Mouse (Mus musculus): ENCODE results near the gene Rpl6.

Rpl6 gene

DNA sequence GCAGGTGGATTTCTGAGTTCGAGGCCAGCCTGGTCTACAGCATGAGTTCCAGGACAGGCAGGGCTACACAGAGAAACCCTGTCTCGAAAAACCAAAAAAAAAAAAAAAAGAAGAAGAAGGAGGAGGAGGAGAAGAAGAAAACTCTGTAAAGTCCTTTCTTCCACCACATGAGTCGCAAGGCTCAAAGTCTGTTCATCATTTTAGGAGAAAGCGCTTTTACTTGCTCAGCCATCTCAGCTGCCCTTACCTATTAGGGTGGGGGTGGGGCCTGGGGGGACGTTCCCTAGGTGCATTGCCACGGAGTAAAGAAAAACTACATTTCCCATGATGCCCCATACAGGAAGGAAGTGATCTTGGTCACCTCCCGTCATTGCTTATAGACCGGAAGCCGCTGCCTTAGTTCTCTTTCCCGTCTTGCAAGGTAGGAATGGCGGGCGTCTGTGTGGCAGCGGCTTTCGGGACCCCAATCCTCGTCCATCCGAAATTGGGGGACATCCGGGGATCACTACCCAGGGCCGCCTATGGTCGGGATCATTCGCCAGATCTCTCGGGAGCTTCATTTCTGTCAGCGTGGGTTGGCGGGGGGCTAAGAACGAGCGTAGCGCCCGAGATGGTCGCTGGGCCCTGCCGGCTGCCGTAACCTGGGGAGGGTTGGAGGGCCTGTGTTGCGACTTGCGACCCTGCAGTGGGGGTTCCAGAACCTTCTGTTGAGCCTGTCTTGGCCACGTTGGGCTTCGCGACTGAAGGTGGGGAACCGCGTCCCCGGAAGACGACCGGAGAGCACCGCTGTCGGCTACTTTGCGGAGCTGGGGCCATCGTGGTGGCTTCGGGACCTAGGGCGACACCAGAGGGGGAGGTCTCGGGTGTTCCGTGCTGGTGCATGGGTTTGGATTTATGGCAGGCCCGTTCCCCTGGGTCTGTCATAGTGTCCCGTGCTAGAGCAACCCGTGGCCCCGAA, at the start of gene Rpl6:
Gene Rpl6 (plus strand): TSS at position 350 of the 958 bp plus-strand sequence.
- DNase-seq (ENCODE audit: low spot score): peak; percentile 84

GRCm38 (mm10) chr5:121156121-121156520, 48.2 kb upstream of the Rpl6 start:
- DNase-seq (ENCODE audit: low spot score): no peak

DNA sequence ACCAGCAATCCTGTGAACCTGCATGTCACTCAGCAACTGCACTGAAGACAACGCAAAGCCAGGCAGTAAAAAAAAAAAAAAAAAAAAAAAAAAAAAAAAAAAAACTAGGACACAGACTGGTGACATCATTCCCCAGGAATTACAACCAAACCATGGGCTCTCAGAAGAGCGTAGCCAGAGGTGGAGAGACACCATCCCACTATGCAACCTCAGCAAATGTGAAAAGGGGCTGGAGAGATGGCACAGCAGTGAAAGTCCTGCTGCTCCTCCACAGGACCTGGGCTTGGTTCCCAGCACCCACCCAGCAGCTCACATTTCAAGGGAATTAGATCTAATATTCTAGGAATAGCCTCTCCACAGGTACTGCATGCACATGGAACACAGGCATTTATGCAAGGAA, 47.3 kb upstream of the Rpl6 start:
- DNase-seq (ENCODE audit: low spot score): no peak

- no peak for DNase-seq (ENCODE audit: low spot score)
Observed at GRCm38 (mm10) chr5:121157489-121157888, 46.8 kb upstream of the Rpl6 start.

- no peak for DNase-seq (ENCODE audit: low spot score)
Observed at GRCm38 (mm10) chr5:121158966-121159365, 45.3 kb upstream of the Rpl6 start.

DNA sequence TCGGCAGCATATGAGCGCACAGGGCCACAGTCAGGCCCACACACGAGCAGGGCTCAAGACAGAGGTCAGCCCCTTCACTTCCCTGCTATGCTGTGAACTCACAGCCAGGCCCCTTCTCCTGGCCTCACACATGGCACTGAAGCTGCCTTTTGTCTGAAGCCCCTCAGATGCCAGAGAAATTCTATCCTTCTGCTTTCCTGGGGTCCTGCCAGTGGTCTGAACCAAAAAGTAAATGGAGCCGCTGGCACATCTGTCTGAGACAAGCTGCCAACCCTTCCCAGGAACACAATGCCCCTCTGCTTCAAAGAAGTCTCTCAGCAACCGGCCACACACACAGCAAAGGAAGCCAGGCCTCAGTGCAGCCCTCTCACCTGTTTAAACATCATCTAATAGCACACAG, 42.0 kb upstream of the Rpl6 start:
- no peak for DNase-seq (ENCODE audit: low spot score)

DNA sequence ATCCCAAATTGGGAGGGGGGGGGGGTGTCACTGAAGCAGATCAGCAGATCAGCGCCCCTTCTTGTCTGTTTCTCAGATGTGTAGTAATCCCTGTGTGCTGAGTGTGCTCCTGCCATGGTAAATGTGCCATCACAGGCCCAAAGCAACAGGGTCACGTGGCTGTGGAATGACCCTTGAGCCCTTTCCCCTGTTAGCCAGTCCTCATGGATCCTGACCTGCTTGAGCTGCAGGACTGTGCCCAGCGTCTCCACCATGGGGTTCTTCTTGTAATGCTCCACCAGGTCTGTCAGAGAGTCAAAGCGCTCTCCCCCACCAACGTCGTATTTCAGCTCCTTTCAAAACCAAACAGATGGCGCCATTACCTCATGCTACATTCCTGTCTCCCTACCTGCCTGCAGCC, 41.4 kb upstream of the Rpl6 start:
- no peak for DNase-seq (ENCODE audit: low spot score)

DNA sequence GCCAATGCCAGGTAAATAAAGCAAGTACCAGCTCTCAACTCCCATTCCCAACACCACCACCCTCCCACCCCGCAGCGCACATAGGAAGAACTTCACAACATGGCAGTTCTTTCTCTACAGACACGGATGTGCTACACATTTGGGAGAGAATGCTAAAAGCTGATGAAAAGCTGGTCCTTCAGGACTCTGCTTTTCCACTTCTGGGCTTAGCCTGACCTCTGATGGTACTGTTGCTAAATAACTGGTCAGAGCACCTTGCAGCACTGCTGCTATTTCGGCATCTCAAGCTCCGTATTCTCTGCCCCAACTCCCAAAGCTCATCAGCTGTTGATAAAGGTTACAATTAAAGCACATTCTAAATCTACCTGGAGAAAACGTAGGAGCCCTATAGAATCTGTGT, 37.4 kb upstream of the Rpl6 start:
- DNase-seq (ENCODE audit: low spot score): no peak

- DNase-seq (ENCODE audit: low spot score): no peak
Observed at GRCm38 (mm10) chr5:121169588-121169987, 34.7 kb upstream of the Rpl6 start.

- DNase-seq (ENCODE audit: low spot score): no peak
Observed at GRCm38 (mm10) chr5:121172835-121173234, 31.4 kb upstream of the Rpl6 start.

DNA sequence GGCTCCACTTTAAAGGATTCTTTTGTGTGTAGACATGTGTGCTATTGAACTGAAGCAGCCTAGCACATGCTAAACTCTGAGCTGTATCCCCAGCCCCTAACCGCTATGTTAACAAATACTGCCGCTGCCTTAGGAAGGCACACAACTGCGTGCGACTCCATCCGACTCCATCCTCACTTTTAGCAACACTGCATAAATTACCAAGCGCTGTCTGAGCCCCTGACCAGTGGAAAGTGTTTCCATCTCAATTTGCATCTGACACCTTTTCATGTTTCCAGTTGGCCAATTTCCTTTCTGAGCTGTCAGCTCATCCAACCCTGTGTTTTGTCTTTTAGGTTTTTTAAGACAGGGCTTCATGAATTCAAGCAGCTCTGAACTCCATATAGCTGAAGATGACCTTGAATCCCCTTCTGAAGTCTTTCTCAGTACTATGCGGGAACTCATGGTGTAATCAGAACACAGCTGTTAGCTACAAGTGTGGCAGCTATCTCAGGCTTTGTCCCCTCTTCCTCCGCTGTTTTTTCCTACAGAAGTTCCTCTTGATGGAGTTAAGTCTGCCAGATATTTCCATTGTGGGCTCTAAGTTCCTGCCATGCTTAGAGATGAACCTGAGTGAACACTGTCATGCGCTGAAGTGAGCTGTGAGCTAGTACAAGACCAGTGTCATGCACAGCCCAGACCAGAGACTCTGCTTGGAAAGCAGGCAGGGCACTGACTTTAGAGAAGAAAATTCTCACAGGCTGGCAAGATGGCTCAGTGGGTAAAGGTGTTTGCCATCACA, 25.0 kb upstream of the Rpl6 start:
- DNase-seq (ENCODE audit: low spot score): no peak

- no peak for DNase-seq (ENCODE audit: low spot score)
Observed at GRCm38 (mm10) chr5:121183269-121183668, 21.0 kb upstream of the Rpl6 start.

GRCm38 (mm10) chr5:121184375-121184774, 19.9 kb upstream of the Rpl6 start:
- no peak for DNase-seq (ENCODE audit: low spot score)

DNA sequence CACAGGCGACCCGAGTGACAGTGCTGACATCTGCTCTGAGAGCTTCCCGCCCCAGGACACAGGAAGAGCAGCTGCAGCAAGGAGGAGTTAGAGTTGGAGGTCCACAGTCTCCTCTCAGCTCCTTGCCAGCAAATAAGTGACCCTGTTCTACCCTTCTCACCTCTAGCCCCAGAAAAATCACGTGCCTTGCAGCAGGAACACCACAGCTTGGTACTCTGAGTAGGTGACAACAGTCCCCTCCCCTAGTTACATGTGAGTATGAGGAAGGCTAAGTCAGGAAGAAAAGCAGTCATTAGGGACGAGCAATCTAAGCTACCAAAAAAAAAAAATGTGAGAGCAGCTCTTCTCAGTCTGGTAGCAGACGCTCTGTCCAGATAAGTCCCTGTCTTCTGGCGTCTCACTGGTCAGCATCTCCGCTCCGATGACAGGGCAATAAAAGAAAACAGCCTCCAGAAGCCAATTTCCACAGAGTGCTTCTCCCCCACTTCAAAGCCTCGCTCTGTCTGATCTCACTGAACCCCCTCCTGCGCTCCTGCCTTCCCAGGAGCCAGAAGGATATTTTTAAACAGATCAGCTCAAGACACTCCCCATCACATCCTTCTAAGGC, 19.2 kb upstream of the Rpl6 start:
- no peak for DNase-seq (ENCODE audit: low spot score)

DNA sequence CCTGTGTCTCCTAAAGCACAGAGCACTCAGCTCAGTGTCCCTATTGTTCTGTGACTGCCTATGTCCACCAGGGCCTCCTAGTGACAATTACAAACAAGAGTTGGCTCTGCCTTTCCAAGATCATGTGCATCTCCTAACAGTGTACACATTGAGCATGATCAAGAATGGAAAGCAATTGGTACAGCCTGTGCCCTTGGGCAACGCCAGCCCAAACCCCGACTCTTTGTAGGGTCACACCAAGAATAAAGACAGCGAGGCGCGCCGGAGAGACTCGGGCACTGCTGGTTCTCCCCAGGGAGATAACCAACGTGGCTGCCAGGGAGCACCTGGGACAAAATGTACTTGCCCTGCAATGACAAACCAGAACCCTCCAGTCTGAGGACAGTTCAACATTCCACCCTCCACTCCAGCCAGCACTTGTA, 16.7 kb upstream of the Rpl6 start:
- DNase-seq (ENCODE audit: low spot score): peak; percentile 63

DNA sequence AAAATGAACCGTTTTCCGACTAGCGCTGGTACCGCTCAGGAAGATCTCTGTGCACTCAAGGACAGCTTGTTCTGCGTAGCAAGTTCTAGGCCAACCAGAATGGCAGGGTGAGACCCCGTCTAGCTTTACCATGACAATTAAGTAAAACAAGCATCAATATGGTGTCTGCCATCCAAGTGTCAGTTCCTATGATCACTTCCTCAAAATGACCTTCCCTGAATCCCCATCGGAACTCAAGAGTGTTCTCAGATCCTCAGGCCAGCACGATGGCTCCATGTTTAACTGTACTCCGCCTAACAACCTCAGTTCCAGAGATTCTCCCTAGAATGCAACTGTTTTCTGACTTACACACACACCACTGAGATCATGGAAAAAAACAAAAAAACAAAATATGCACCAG, 16.0 kb upstream of the Rpl6 start:
- DNase-seq (ENCODE audit: low spot score): no peak

DNA sequence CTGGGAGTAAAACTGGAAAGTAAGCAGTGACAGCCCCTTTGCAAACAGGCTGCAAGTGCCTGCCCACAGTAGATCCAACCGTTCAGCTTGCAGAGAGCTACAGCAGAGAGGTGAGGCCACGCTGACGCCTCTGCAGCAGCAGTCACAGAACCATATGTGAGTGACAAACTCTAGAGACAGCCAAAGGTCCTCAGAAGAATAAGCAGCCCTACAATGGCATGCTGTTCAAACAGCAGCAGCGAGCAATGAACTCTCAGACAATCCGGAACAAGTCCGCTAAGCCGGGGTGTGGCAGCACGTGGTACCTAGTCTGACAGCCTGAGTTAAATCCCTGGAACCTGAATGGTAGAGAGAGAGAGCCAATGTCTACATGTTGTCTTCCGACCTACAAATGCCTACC, 15.1 kb upstream of the Rpl6 start:
- peak; percentile 32 for DNase-seq (ENCODE audit: low spot score)

DNA sequence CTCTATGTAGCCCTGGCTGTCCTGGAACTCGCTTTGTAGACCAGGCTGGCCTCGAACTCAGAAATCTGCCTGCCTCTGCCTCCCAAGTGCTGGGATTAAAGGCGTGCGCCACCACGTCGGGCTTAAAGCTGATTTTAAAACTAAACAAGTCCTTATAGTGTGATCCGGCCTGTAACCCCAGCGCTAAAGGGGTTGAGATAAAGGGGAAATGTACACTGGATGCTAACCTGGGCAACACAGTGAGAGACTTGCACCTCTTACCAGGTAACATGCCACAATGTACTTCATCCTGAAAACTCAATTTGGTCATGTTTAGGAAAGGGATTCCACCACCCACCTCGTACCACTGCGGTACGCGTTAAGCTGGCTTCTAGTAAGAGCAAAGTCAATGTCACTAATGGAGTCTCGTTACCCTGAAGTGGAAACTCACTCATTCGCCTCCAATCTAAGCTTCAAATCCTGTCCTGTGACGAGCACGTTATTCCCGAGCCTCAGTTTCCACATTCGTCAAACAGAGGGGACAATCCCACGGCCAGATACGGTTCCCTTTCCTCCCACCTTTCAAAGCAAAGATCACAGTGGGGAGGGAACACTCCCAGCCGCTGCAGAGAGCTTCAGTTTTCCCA, 14.0 kb upstream of the Rpl6 start:
- no peak for DNase-seq (ENCODE audit: low spot score)

GRCm38 (mm10) chr5:121190836-121191583, 13.3 kb upstream of the Rpl6 start, which contains the start of gene Ptpn11:
Gene Ptpn11, minus strand, starts transcription at chr5:121191397.
- DNase-seq (ENCODE audit: low spot score): peak; percentile 79

GRCm38 (mm10) chr5:121191584-121191906, 12.7 kb upstream of the Rpl6 start:
- no peak for DNase-seq (ENCODE audit: low spot score)

- no peak for DNase-seq (ENCODE audit: low spot score)
Observed at GRCm38 (mm10) chr5:121194173-121194572, 10.1 kb upstream of the Rpl6 start.

- DNase-seq (ENCODE audit: low spot score): no peak
Observed at GRCm38 (mm10) chr5:121196764-121197163, 7.5 kb upstream of the Rpl6 start.
